Mouse (Mus musculus) megakaryocyte, adult 5-6 weeks (primary cell): ENCODE measurements around the gene Pex19. TPM values are rescaled to one million over a fixed set of nuclear protein-coding genes. Genes with fewer than 3 reads are reported as not detected.

Experiments
- ATAC-seq: 2 replicates; pipeline ENCODE4 v1.8.0; 2016; ENCODE audit warnings: mild to moderate bottlenecking, inconsistent platforms; ENCODE audit not compliant: poor library complexity, severe bottlenecking
- total RNA-seq, 2 experiments: library from RNA; stranded (forward) in 1 of 2; stranded (reverse) in 1 of 2; fragments of 153-499, 151-499 nt in 1 of 2; fragments of 221-1000, 200-1000 nt in 1 of 2; gene quantifications; 2 replicates each; pipeline versions ENCODE4 v1.2.3 to v1.2.4; 2015 to 2017

Gene Pex19
- total RNA-seq (2015) (16.6 and 17.5 TPM in 2 replicates), total RNA-seq (2017) (33.9 and 36.5 TPM in 2 replicates)

GRCm38 (mm10) chr1:172126376-172127347 lies at the start of gene Pex19:
Gene Pex19, plus strand, starts transcription at chr1:172126755.
- ATAC-seq, result peak; percentile 99

- ATAC-seq, result no peak
Measured at GRCm38 (mm10) chr1:172077981-172078380, 48.6 kb upstream of the Pex19 start.

GRCm38 (mm10) chr1:172082101-172082898 lies 44.3 kb upstream of the Pex19 start, which contains the start of the genes Copa and Ncstn:
Gene Copa, plus strand, starts transcription at chr1:172082529.
Gene Ncstn, minus strand, starts transcription at chr1:172082795.
- ATAC-seq, result peak; percentile 98

- ATAC-seq, result peak; percentile 64
Measured at GRCm38 (mm10) chr1:172082899-172083445, 43.6 kb upstream of the Pex19 start.

- ATAC-seq, result no peak
Measured at GRCm38 (mm10) chr1:172093522-172093921, 33.0 kb upstream of the Pex19 start.

GRCm38 (mm10) chr1:172094295-172094694 lies 32.3 kb upstream of the Pex19 start:
- ATAC-seq, result no peak

GRCm38 (mm10) chr1:172095202-172095601 lies 31.4 kb upstream of the Pex19 start:
- peak; percentile 57; the same call in 1 of the 2 replicates for ATAC-seq

GRCm38 (mm10) chr1:172099325-172100033 lies 27.1 kb upstream of the Pex19 start:
- no peak for ATAC-seq

GRCm38 (mm10) chr1:172103619-172104018 lies 22.9 kb upstream of the Pex19 start:
- ATAC-seq, result no peak

GRCm38 (mm10) chr1:172105101-172105500 lies 21.5 kb upstream of the Pex19 start:
- ATAC-seq, result no peak

- no peak for ATAC-seq
Measured at GRCm38 (mm10) chr1:172107777-172108477, 18.6 kb upstream of the Pex19 start.

- ATAC-seq, result no peak
Measured at GRCm38 (mm10) chr1:172116948-172117347, 9.6 kb upstream of the Pex19 start.

- ATAC-seq, result no peak
Measured at GRCm38 (mm10) chr1:172119100-172119499, 7.5 kb upstream of the Pex19 start.

- peak; percentile 66 for ATAC-seq
Measured at GRCm38 (mm10) chr1:172119720-172120119, 6.8 kb upstream of the Pex19 start.

GRCm38 (mm10) chr1:172122671-172123070 lies 3.9 kb upstream of the Pex19 start:
- no peak for ATAC-seq

GRCm38 (mm10) chr1:172124572-172124971 lies 2.0 kb upstream of the Pex19 start:
- no peak for ATAC-seq

- ATAC-seq, result no peak
Measured at GRCm38 (mm10) chr1:172127487-172127886, 932 bp downstream of the Pex19 start.

- ATAC-seq, result no peak
Measured at GRCm38 (mm10) chr1:172128563-172128962, 2.0 kb downstream of the Pex19 start.

- ATAC-seq, result no peak
Measured at GRCm38 (mm10) chr1:172129108-172129507, 2.6 kb downstream of the Pex19 start.

GRCm38 (mm10) chr1:172129780-172130179 lies 3.2 kb downstream of the Pex19 start:
- ATAC-seq, result no peak
